Mouse (Mus musculus): ENCODE results near the gene Btbd35f28.
"Not testable (repeated sequence)": the region's sequence is repeated elsewhere in the genome, so short reads cannot be mapped to it uniquely, and the experiment has no call there.

Btbd35f28 gene

DNA sequence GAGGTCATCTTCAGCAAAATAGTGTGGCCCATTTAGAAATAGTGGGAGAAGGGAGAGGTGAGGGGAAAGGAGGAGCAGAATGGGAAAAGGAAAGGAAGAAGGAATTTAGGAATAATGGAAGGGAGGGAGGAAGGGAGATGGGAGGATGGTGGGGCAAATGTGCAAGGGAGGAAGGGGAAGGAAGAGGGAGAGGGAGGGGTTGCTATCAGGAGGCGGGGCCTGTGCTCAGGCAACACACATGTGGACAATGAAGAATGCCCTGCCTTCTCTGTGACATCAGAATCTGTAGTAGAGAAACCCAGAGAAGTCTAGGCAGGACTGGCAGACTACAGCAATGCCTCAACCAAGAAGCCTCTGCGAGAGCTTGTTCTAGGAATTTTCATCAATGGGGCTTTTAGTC lies at the start of gene Btbd35f28:
TSS of gene Btbd35f28 (plus strand) at position 301 of the 400 bp plus-strand sequence.
- not testable (repeated sequence) for ATAC-seq (ENCODE audit: insufficient number of reproducible peaks, low FRiP score, low TSS enrichment)
